Mouse (Mus musculus): ENCODE results near the gene Mipep.

DNA sequence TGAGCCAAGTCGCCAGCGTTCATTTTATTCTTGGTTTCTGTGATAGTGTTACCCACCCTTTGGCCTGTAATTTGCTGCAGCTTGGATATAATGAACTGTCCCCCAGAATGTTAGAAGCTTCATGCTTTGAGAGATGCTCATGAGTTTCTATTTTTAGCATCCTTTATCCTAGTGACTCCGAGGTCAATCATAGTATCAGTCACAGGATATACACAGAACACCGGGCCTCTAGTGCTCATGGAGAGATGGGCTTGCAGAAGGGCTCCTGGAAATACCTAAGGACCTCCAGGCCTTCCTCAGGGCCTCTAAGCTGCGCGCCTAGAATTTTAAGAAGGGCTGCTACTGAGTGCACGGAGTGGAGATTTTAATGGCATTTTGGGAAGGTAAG lies 72.5 kb downstream of the Mipep start:
- TF ChIP-seq EP300 (optimal IDR thresholded peaks at IDR 0.05), result no peak
- TF ChIP-seq CTCF (IDR thresholded peaks at IDR 0.05; ENCODE audit: low read depth), result no peak

Measured in stomach, postnatal 0 days (tissue).